ENCODE assay signal across 8 mouse cellular contexts in the genomic region with DNA sequence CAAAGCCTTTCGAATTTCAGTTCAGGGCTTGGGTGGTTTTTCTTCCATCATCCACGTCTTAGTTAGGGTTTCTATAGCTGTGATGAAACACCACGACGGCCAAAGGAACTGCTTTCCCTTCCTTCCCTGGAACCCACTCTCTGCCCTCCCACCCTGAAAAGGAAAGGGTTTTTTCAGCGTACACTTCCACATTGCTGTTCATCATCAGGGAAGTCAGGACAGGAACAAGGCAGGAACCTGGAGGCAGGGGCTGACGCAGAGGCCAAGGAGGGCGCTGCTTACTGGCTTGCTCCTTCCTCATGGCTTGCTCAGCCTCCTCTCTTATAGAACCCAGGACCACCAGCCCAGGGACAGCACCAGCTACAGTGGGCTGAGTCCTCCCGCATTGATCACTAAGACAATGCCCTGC. TPM values are rescaled to one million over a fixed set of nuclear protein-coding genes. Genes with fewer than 3 reads are reported as not detected.
DNase-seq lines count a peak whose midpoint lies in the region; ATAC-seq and TF ChIP-seq lines count a peak whose summit lies in the region.

No protein-coding gene starts in this region.

- peaks cover 55 to 84% of the 10 kb centered on the region in 2 experiments for H3K4me1 ChIP-seq in CH12.LX (ENCODE audit: control insufficient read depth in 1 of 2, insufficient read depth in 2 of 2)
- H3K4me1 ChIP-seq in heart, embryonic 16.5 days (ENCODE audit: control insufficient read depth, insufficient read depth, low read length) = peaks cover 49% of the 10 kb centered on the region
- H3K4me1 ChIP-seq in limb, embryonic 15.5 days = peaks cover 11% of the 10 kb centered on the region
- peaks cover 6% of the 10 kb centered on the region for H3K4me1 ChIP-seq in neural tube, embryonic 13.5 days (replicated peaks)

- TF ChIP-seq RAD21 in CH12.LX (IDR thresholded peaks at IDR 0.05; ENCODE audit: low read depth, low read length) = no peak

- peak overlapping the region; percentile 93 for H3K27ac ChIP-seq in CH12.LX (ENCODE audit: insufficient read depth, low read depth)
- peak overlapping the region; percentile 34 for H3K27ac ChIP-seq in heart, embryonic 16.5 days (ENCODE audit: low read length)
- peak overlapping the region; percentile 79 for H3K27ac ChIP-seq in limb, embryonic 15.5 days
- H3K27ac ChIP-seq in neural tube, embryonic 13.5 days (replicated peaks) = peak overlapping the region; percentile 72

- no peaks in the 10 kb centered on the region for H3K9me3 ChIP-seq in CH12.LX (replicated peaks; ENCODE audit: low read length)
- no peaks in the 10 kb centered on the region for H3K9me3 ChIP-seq in heart, embryonic 16.5 days (replicated peaks; ENCODE audit: control insufficient read depth, low read length)
- H3K9me3 ChIP-seq in limb, embryonic 15.5 days = no peaks in the 10 kb centered on the region
- H3K9me3 ChIP-seq in neural tube, embryonic 13.5 days = no peaks in the 10 kb centered on the region

- 45% methylated on average over 8 of the region's 8 CpGs for WGBS in heart, embryonic 16.5 days
- 50% methylated on average over 8 of the region's 8 CpGs for WGBS in limb, embryonic 15.5 days
- 58% methylated on average over 8 of the region's 8 CpGs for WGBS in neural tube, embryonic 13.5 days

- H3K27me3 ChIP-seq in CH12.LX (replicated peaks) = peaks cover 2% of the 10 kb centered on the region
- H3K27me3 ChIP-seq in heart, embryonic 16.5 days (ENCODE audit: control insufficient read depth, insufficient read depth, low read length) = no peaks in the 10 kb centered on the region
- no peaks in the 10 kb centered on the region for H3K27me3 ChIP-seq in limb, embryonic 15.5 days
- H3K27me3 ChIP-seq in neural tube, embryonic 13.5 days = no peaks in the 10 kb centered on the region

- dilution Hi-C loops in CH12.LX (cut with MboI; ENCODE audit: extremely low pct_ligation_motif_present, extremely low pct_unique_long_range_greater_than_20kb, low sequenced_read_pairs) = no loop called here

- no peaks in the 10 kb centered on the region for H3K79me2 ChIP-seq in CH12.LX (replicated peaks; ENCODE audit: control insufficient read depth, extremely low read depth, insufficient read depth, poor library complexity, severe bottlenecking)

- DNase-seq in adrenal gland, postnatal 14 days = peak; percentile 38
- DNase-seq in adrenal gland, postnatal 36 days = no peak
- no peak for DNase-seq in CH12.LX (ENCODE audit: extremely low read depth)
- DNase-seq in c-Kit-positive CD71-positive TER-119-positive erythroid progenitor cells, embryonic 14.5 days (ENCODE audit: low spot score) = no peak
- no peak for DNase-seq in frontal cortex, postnatal 10 days (ENCODE audit: low spot score in 2 of 2)

- no peak for TF ChIP-seq CTCF in CH12.LX (conservative IDR thresholded peaks at IDR 0.05 in 1 of 2, IDR thresholded peaks at IDR 0.05 in 1 of 2; ENCODE audit: low read depth in 2 of 2, low read length in 2 of 2)

- H3K9ac ChIP-seq in CH12.LX (ENCODE audit: insufficient read depth, low read depth) = peak overlapping the region; percentile 49
- H3K9ac ChIP-seq in heart, embryonic 16.5 days (ENCODE audit: low read length) = peak overlapping the region; percentile 35
- H3K9ac ChIP-seq in limb, embryonic 15.5 days = no peak overlapping the region
- H3K9ac ChIP-seq in neural tube, embryonic 13.5 days = peak overlapping the region; percentile 62

- H3K36me3 ChIP-seq in CH12.LX (replicated peaks in 1 of 2; ENCODE audit: control insufficient read depth in 1 of 2, insufficient read depth in 1 of 2, low read length in 1 of 2) = no peaks in the 10 kb centered on the region
- peaks cover 24% of the 10 kb centered on the region for H3K36me3 ChIP-seq in heart, embryonic 16.5 days (ENCODE audit: control insufficient read depth, insufficient read depth)
- H3K36me3 ChIP-seq in limb, embryonic 15.5 days = no peaks in the 10 kb centered on the region
- no peaks in the 10 kb centered on the region for H3K36me3 ChIP-seq in neural tube, embryonic 13.5 days

- H3K4me3 ChIP-seq in CH12.LX (replicated peaks in 1 of 3; ENCODE audit: low read depth in 2 of 3, low read length in 2 of 3, poor library complexity in 1 of 3) = peak overlapping the region in 1 of 3 experiments; percentile 1
- peak overlapping the region; percentile 34 for H3K4me3 ChIP-seq in heart, embryonic 16.5 days (ENCODE audit: low read length)
- peak overlapping the region; percentile 33 for H3K4me3 ChIP-seq in limb, embryonic 15.5 days
- H3K4me3 ChIP-seq in neural tube, embryonic 13.5 days = peak overlapping the region; percentile 23

- no peak; the same call in 1 of the 2 replicates for TF ChIP-seq EP300 in CH12.LX (IDR thresholded peaks at IDR 0.05; ENCODE audit: low read length)

- peak; percentile 21; the same call in 1 of the 2 replicates for ATAC-seq in heart, embryonic 16.5 days (replicated peaks; ENCODE audit: extremely low read depth, insufficient read depth, low FRiP score)
- ATAC-seq in limb, embryonic 15.5 days (ENCODE audit: insufficient number of reproducible peaks, low FRiP score, low TSS enrichment, low read depth) = no peak
- ATAC-seq in neural tube, embryonic 13.5 days (ENCODE audit: low read depth) = peak; percentile 52

- in situ Hi-C loops in CH12.LX (cut with MboI; ENCODE audit: low pct_ligation_motif_present, low pct_unique_long_range_greater_than_20kb, low sequenced_read_pairs) = no loop called here

- H3K4me2 ChIP-seq in CH12.LX (ENCODE audit: insufficient read depth, low read depth, poor library complexity, severe bottlenecking) = peak overlapping the region; percentile 59; the same call in 1 of the 2 replicates
- peak overlapping the region; percentile 47 for H3K4me2 ChIP-seq in heart, embryonic 16.5 days (ENCODE audit: low read depth, low read length)
- peak overlapping the region; percentile 41 for H3K4me2 ChIP-seq in limb, embryonic 15.5 days
- H3K4me2 ChIP-seq in neural tube, embryonic 13.5 days = peak overlapping the region; percentile 52

- peak; percentile 11; the same call in 1 of the 2 replicates for TF ChIP-seq POLR2A in CH12.LX (IDR thresholded peaks at IDR 0.05; ENCODE audit: low read depth, low read length)

TF ChIP-seq in CH12.LX, 34 proteins besides CTCF, POLR2A, EP300 and RAD21 (continues in another document):
- 0 out of 2 replicates have a peak, but pooled peaks have one; percentile 69 for TF ChIP-seq CHD1 (IDR thresholded peaks at IDR 0.05; ENCODE audit: low read depth, low read length)
- TF ChIP-seq GABPA (IDR thresholded peaks at IDR 0.05; ENCODE audit: insufficient replicate concordance, low read depth, low read length) = no peak
- no peak for TF ChIP-seq TBP (conservative IDR thresholded peaks at IDR 0.05; ENCODE audit: low read depth, low read length)
- no peak for TF ChIP-seq NRF1 (IDR thresholded peaks at IDR 0.05; ENCODE audit: low read depth, low read length)

RNA-seq across cellular contexts. Expression of gene Popdc2, which starts 14.8 kb away (rescaled TPM):
- total RNA-seq in adrenal gland, postnatal 14 days (2021) = 4.7 and 4.9 TPM in 2 replicates
- 1 to 10 TPM; 1.3 to 1.8 TPM for total RNA-seq in adrenal gland, postnatal 36 days (2021)
- total RNA-seq in CH12.LX (2012; rRNA removed) (1.0 and 3.6 TPM in 2 replicates), CH12.LX (2014; rRNA removed) (0.17 and 0.30 TPM in 2 replicates)
- polyA plus RNA-seq in CH12.LX (2012; ENCODE audit: insufficient read length, low read depth) = 0.35 and 1.1 TPM in 2 replicates
- 421 and 423 TPM in 2 replicates for polyA plus RNA-seq in heart, embryonic 16.5 days (2015; fragmentation: Nextera tagmentation; extraction: Ambion mirVana)
- polyA plus RNA-seq in limb, embryonic 15.5 days (2015; fragmentation: Nextera tagmentation; extraction: Ambion mirVana) = 3.2 and 8.5 TPM in 2 replicates
- 0.67 and 0.99 TPM in 2 replicates for polyA plus RNA-seq in neural tube, embryonic 13.5 days (2015; fragmentation: Nextera tagmentation; extraction: Ambion mirVana)

RNA-seq across cellular contexts. Expression of gene Gm21987, which starts 30.0 kb away (rescaled TPM):
- not detected in 2 replicates for total RNA-seq in adrenal gland, postnatal 14 days (2021)
- total RNA-seq in adrenal gland, postnatal 36 days (2021) = under 1 TPM in 1 of 2 experiments, not detected in 1; 0.95 TPM
- 0.42 TPM in 1 of 2 replicates, not detected in the other for total RNA-seq in CH12.LX (2012; rRNA removed)
- total RNA-seq in CH12.LX (2014; rRNA removed) = not detected in 2 replicates
- polyA plus RNA-seq in CH12.LX (2012; ENCODE audit: insufficient read length, low read depth) = 0.87 TPM in 1 of 2 replicates, not detected in the other
- 2.3 and 4.6 TPM in 2 replicates for polyA plus RNA-seq in heart, embryonic 16.5 days (2015; fragmentation: Nextera tagmentation; extraction: Ambion mirVana)
- polyA plus RNA-seq in limb, embryonic 15.5 days (2015; fragmentation: Nextera tagmentation; extraction: Ambion mirVana) = 0.55 TPM in 1 of 2 replicates, not detected in the other
- polyA plus RNA-seq in neural tube, embryonic 13.5 days (2015; fragmentation: Nextera tagmentation; extraction: Ambion mirVana) = not detected in 2 replicates

RNA-seq across cellular contexts. Expression of gene Cox17, which starts 30.1 kb away (rescaled TPM):
- total RNA-seq in adrenal gland, postnatal 14 days (2021) = 474 and 521 TPM in 2 replicates
- 100 to 1,000 TPM; 288 to 296 TPM for total RNA-seq in adrenal gland, postnatal 36 days (2021)
- total RNA-seq in CH12.LX (2012; rRNA removed) (643 and 706 TPM in 2 replicates), CH12.LX (2014; rRNA removed) (410 and 438 TPM in 2 replicates)
- 533 and 622 TPM in 2 replicates for polyA plus RNA-seq in CH12.LX (2012; ENCODE audit: insufficient read length, low read depth)
- 256 and 261 TPM in 2 replicates for polyA plus RNA-seq in heart, embryonic 16.5 days (2015; fragmentation: Nextera tagmentation; extraction: Ambion mirVana)
- 104 and 121 TPM in 2 replicates for polyA plus RNA-seq in limb, embryonic 15.5 days (2015; fragmentation: Nextera tagmentation; extraction: Ambion mirVana)
- 92.1 and 104 TPM in 2 replicates for polyA plus RNA-seq in neural tube, embryonic 13.5 days (2015; fragmentation: Nextera tagmentation; extraction: Ambion mirVana)

RNA-seq across cellular contexts. Expression of gene Maats1, which starts 34.9 kb away (rescaled TPM):
- 0.48 and 0.53 TPM in 2 replicates for total RNA-seq in adrenal gland, postnatal 14 days (2021)
- under 1 TPM; 0.66 to 0.70 TPM for total RNA-seq in adrenal gland, postnatal 36 days (2021)
- total RNA-seq in CH12.LX (2012; rRNA removed) = 3.9 TPM in 2 replicates
- total RNA-seq in CH12.LX (2014; rRNA removed) = 1.7 and 1.9 TPM in 2 replicates
- polyA plus RNA-seq in CH12.LX (2012; ENCODE audit: insufficient read length, low read depth) = 2.0 and 2.9 TPM in 2 replicates
- 0.12 and 0.50 TPM in 2 replicates for polyA plus RNA-seq in heart, embryonic 16.5 days (2015; fragmentation: Nextera tagmentation; extraction: Ambion mirVana)
- 0.11 TPM in 1 of 2 replicates, not detected in the other for polyA plus RNA-seq in limb, embryonic 15.5 days (2015; fragmentation: Nextera tagmentation; extraction: Ambion mirVana)
- polyA plus RNA-seq in neural tube, embryonic 13.5 days (2015; fragmentation: Nextera tagmentation; extraction: Ambion mirVana) = 0.36 and 0.45 TPM in 2 replicates

RNA-seq across cellular contexts. Expression of gene Pla1a, which starts 56.1 kb away (rescaled TPM):
- 21.4 and 27.2 TPM in 2 replicates for total RNA-seq in adrenal gland, postnatal 14 days (2021)
- total RNA-seq in adrenal gland, postnatal 36 days (2021) = 10 to 100 TPM; 16.4 to 45.3 TPM
- total RNA-seq in CH12.LX (2012; rRNA removed) = 20.6 and 27.9 TPM in 2 replicates
- total RNA-seq in CH12.LX (2014; rRNA removed) = 12.3 and 14.3 TPM in 2 replicates
- 9.3 and 11.0 TPM in 2 replicates for polyA plus RNA-seq in CH12.LX (2012; ENCODE audit: insufficient read length, low read depth)
- polyA plus RNA-seq in heart, embryonic 16.5 days (2015; fragmentation: Nextera tagmentation; extraction: Ambion mirVana) = 3.6 and 4.2 TPM in 2 replicates
- 0.67 and 0.93 TPM in 2 replicates for polyA plus RNA-seq in limb, embryonic 15.5 days (2015; fragmentation: Nextera tagmentation; extraction: Ambion mirVana)
- 0.48 and 0.75 TPM in 2 replicates for polyA plus RNA-seq in neural tube, embryonic 13.5 days (2015; fragmentation: Nextera tagmentation; extraction: Ambion mirVana)

Comparison
In these comparisons a context has a peak if more than half of its experiments do, and no peak if none do; other contexts are left out.
1. H3K27ac ChIP-seq: peak in every context shown above with its lines; median percentile 93 in CH12.LX; 79 in limb, embryonic 15.5 days; 72 in neural tube, embryonic 13.5 days; 34 in heart, embryonic 16.5 days.
2. RNA of gene Popdc2, which starts 14.8 kb away (polyA plus RNA-seq): 421 to 423 TPM in heart, embryonic 16.5 days; 3.2 to 8.5 TPM in limb, embryonic 15.5 days, 0.35 to 1.1 TPM in CH12.LX and 0.67 to 0.99 TPM in neural tube, embryonic 13.5 days; every median in the first group is over 10 times any median in the second.
3. Peak in every context shown above with its lines, with median percentiles within 50 percentile points of each other: H3K4me2 ChIP-seq.